Mouse (Mus musculus) testis, adult 2 months (tissue): ENCODE measurements around the gene Gm20388. TPM values are rescaled to one million over a fixed set of nuclear protein-coding genes. Genes with fewer than 3 reads are reported as not detected.

Experiments
- H3K27ac ChIP-seq: fragments of 200-500 bp; 2 replicates; pipeline ENCODE4 v1.5.1; 2012; ENCODE audit warnings: low read depth, low read length; ENCODE audit not compliant: control insufficient read depth, insufficient read depth
- H3K27me3 ChIP-seq: fragments of 200-500 bp; 2 replicates; pipeline ENCODE4 v1.6.1; 2012; ENCODE audit warnings: mild to moderate bottlenecking, low read length, moderate library complexity; ENCODE audit not compliant: control insufficient read depth, insufficient read depth
- H3K36me3 ChIP-seq: fragments of 200-500 bp; 2 replicates; pipeline ENCODE4 v1.6.1; 2012; ENCODE audit warnings: mild to moderate bottlenecking, low read length; ENCODE audit not compliant: control insufficient read depth, insufficient read depth
- H3K4me1 ChIP-seq: fragments of 200-500 bp; 2 replicates; pipeline ENCODE4 v1.6.1; 2012; ENCODE audit warnings: low read length; ENCODE audit not compliant: control insufficient read depth, insufficient read depth
- H3K4me3 ChIP-seq: fragments of 200-500 bp; 2 replicates; pipeline ENCODE4 v1.5.1; 2012; ENCODE audit warnings: low read depth, mild to moderate bottlenecking, low read length, moderate library complexity, mixed read lengths; ENCODE audit not compliant: control insufficient read depth
- CTCF ChIP-seq: fragments of 200-500 bp; IDR thresholded peaks from 2 replicates; pipeline ENCODE4 v1.5.1; 2012; ENCODE audit warnings: low read depth, mild to moderate bottlenecking, inconsistent platforms, low read length, moderate library complexity; ENCODE audit not compliant: control insufficient read depth, insufficient read depth, insufficient replicate concordance
- POLR2A ChIP-seq: fragments of 200-500 bp; IDR thresholded peaks from 2 replicates; pipeline ENCODE4 v1.6.1; 2012; ENCODE audit warnings: low read depth, mild to moderate bottlenecking, inconsistent platforms, low read length, moderate library complexity; ENCODE audit not compliant: control insufficient read depth
- polyA plus RNA-seq: library from polyadenylated mRNA; depleted of rRNA; stranded (reverse); fragments of >200 nt; gene quantifications from 2 replicates; pipeline ENCODE4 v1.2.3, GENCODE M21; 2012

The Gm20388 gene
- polyA plus RNA-seq, 1 experiment: 5.6 TPM

DNA sequence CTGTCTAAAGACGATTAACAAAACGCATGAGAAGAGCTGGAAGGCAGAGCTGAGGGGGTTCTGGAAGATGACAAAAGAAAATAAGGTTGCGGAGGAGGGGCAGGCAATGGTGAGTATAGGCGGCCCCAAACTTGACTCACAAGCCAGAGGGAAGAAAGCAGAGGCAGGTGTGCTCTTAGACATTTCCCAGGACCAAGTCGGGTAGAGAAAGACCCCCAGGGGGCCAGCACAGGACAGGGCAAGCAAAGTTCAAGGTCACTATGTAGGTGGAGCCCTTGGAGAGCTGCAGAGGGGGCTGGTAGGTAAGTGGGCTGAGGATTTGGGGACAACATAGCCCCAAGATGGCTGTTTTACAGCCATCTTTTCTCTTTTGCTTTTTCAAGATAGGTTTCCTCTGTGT is 168.7 kb downstream of the Gm20388 start:
- Histone ChIP-seq H3K27me3 (no peaks in the 10 kb centered on the region), H3K27ac (no peak overlapping the region), H3K4me3 (no peak overlapping the region), H3K4me1 (no peaks in the 10 kb centered on the region), H3K36me3 (no peaks in the 10 kb centered on the region; the same call in none of the 2 replicates)
- TF ChIP-seq CTCF: no peak
- no peak for TF ChIP-seq POLR2A

DNA sequence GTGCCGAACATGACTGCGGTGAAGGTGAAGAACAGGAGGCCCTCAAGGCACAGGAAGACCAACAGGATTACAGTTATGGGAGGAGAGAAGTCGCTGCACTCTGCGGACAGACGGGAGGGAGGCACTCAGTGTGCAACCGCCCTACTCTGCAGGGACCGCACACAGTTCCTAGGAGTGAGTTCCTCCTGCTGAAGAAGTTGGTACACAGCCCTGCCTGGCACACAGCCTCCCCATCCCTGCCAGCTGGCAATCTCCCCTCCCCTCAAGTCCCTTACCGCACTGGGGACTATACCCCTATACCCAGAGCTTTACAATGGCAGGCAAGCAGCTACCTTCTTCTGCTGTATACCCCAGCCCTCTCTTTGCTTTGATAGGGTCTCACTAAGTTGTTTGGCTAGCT is 172.6 kb downstream of the Gm20388 start:
- Histone ChIP-seq H3K36me3 (no peaks in the 10 kb centered on the region; the same call in none of the 2 replicates), H3K27ac (no peak overlapping the region), H3K4me3 (no peak overlapping the region), H3K4me1 (no peaks in the 10 kb centered on the region), H3K27me3 (no peaks in the 10 kb centered on the region)
- TF ChIP-seq CTCF: no peak
- TF ChIP-seq POLR2A: no peak

DNA sequence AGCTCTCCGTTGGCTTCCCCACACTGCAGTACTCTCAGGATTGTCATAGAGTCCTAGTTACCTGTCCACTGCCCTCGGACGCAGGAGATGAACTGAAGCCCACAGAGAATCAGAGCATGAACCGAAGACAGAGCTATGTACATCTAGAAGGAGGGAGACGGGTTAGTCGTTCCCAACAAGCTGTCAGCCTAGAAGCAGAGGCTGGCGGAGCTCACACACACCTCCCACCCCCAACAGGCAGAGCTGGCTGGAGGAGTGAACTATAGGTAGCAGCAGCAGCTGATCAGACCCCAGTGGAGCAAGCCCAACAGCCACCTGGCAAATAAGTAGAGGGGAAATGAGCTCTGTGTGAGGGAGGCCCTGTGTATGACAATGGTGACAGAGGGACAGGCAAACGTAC is 174.1 kb downstream of the Gm20388 start:
- H3K4me3 ChIP-seq: no peak overlapping the region
- no peak overlapping the region for H3K27ac ChIP-seq
- no peaks in the 10 kb centered on the region for H3K4me1 ChIP-seq
- TF ChIP-seq CTCF: no peak
- no peak for TF ChIP-seq POLR2A
- H3K36me3 ChIP-seq: no peaks in the 10 kb centered on the region; the same call in none of the 2 replicates
- H3K27me3 ChIP-seq: no peaks in the 10 kb centered on the region

DNA sequence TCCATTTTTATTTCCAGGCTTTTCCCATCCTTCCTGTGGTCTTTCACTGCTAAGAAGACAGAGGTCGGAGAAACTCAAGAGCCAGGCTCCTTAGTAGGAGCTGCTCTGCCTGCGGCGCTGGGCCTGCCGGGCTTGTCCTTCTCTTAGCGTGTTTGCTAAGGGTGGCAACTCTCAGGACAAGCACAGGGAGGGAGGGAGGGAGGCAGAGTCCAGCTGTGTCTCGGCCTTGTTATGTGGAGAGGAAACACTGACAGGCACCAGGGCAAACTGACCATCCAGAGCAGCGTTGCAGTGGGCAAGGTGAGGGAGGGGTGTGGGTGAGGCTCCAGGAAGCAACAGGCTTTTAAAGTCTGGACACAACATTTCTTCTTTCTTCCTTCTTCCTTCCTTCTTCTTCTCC is 178.9 kb downstream of the Gm20388 start:
- Histone ChIP-seq H3K27ac (no peak overlapping the region), H3K4me3 (no peak overlapping the region), H3K4me1 (no peaks in the 10 kb centered on the region), H3K36me3 (no peaks in the 10 kb centered on the region; the same call in none of the 2 replicates), H3K27me3 (no peaks in the 10 kb centered on the region)
- no peak for TF ChIP-seq POLR2A
- no peak for TF ChIP-seq CTCF

DNA sequence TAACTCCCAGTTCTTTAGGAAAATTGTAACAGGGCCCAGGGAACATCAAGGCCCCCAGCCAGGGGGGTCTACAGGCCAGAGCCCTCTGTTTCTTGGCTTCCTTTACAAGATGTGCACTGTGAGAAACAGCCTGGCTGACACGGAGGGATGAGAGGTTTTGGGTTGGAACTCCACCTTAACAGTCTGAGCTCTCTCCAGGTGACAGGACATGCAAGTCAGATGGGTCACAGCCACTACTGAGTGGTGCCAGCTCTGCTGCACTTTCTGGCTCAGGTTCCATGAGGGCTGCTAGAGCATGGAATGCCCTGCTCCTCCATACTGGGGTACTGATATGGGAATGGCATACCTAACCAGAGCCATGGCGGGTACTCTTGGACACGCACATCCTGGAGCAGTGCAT is 180.4 kb downstream of the Gm20388 start:
- H3K27me3 ChIP-seq: no peaks in the 10 kb centered on the region
- no peaks in the 10 kb centered on the region; the same call in 1 of the 2 replicates for H3K36me3 ChIP-seq
- H3K4me1 ChIP-seq: no peaks in the 10 kb centered on the region
- no peak overlapping the region for H3K4me3 ChIP-seq
- H3K27ac ChIP-seq: no peak overlapping the region
- no peak for TF ChIP-seq CTCF
- TF ChIP-seq POLR2A: no peak

DNA sequence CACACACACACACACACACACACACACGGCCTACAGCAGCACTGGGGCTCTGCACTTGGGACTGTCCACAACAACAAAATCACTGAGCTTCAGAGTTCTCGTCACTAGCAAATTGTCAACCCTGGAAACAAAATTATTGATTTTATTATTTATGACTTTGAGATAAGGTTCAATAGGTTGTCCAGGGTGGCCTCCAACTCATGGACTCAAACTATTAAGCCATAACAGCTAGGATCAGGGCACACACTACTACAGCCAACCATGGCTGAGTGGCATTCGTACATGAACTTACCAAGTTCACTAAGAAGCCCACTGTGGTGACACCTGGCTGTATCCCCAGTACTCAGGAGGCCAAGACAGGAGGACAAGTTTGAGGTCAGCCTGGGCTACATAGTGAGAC is 182.5 kb downstream of the Gm20388 start:
- Histone ChIP-seq H3K27me3 (no peaks in the 10 kb centered on the region), H3K27ac (no peak overlapping the region), H3K4me3 (no peak overlapping the region), H3K36me3 (no peaks in the 10 kb centered on the region; the same call in 1 of the 2 replicates), H3K4me1 (no peaks in the 10 kb centered on the region; the same call in 1 of the 2 replicates)
- TF ChIP-seq POLR2A (no peak), CTCF (no peak)

DNA sequence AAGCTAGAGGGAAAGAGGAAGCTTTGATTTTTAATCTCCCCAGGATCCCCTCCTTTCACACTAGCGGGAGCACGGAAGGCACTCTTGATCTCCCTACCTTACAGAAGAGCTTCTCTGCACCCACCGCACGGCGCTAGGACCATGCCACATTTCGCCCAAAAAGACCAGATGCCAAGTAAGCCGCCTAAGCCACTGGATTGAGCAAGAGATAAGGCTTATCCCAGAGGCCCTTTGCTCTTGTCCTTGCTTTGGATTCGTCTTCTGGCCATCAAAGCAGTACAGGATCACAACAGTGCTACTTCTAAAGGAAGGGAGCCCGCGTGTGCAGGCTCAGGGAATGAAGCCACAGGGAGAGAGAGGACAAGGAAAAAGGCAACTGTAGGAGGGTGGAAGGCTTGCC is 184.2 kb downstream of the Gm20388 start:
- no peaks in the 10 kb centered on the region for H3K27me3 ChIP-seq
- no peak overlapping the region for H3K27ac ChIP-seq
- TF ChIP-seq CTCF: no peak
- TF ChIP-seq POLR2A: no peak
- H3K36me3 ChIP-seq: no peaks in the 10 kb centered on the region; the same call in 1 of the 2 replicates
- H3K4me3 ChIP-seq: no peak overlapping the region
- H3K4me1 ChIP-seq: no peaks in the 10 kb centered on the region; the same call in 1 of the 2 replicates

DNA sequence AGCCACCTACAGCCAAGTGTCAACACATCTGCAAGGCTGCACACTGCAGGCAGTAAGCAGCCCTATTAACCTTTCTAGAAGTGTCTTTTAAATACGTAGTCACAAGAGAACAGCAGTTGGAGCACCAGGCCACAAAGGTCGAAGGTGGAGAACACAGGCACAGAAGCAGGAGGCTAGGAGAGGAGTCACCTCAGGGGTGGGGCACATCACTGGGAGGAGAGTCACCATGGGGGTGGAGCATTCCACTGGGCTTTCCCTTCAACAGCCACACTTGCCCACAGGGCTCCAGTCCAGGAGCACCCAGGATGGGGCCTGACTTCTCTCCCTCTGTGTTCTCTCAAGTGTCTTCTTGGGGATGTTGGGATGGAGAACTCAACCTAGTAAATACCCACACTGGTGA is 185.8 kb downstream of the Gm20388 start:
- no peaks in the 10 kb centered on the region; the same call in none of the 2 replicates for H3K4me1 ChIP-seq
- no peaks in the 10 kb centered on the region for H3K36me3 ChIP-seq
- H3K27ac ChIP-seq: no peak overlapping the region
- H3K4me3 ChIP-seq: no peak overlapping the region
- no peaks in the 10 kb centered on the region for H3K27me3 ChIP-seq
- TF ChIP-seq CTCF (no peak), POLR2A (no peak)
